Mouse (Mus musculus): ENCODE measurements around the gene Cbln3.

Gene Cbln3

GRCm38 (mm10) chr14:55845506-55846294 is 38.5 kb downstream of the Cbln3 start:
- DNase-seq (ENCODE audit: low read depth): no peak

- peak; percentile 35 for DNase-seq (ENCODE audit: low read depth)
These were observed 41.4 kb downstream of the Cbln3 start for GRCm38 (mm10) chr14:55842794-55843193.

DNA sequence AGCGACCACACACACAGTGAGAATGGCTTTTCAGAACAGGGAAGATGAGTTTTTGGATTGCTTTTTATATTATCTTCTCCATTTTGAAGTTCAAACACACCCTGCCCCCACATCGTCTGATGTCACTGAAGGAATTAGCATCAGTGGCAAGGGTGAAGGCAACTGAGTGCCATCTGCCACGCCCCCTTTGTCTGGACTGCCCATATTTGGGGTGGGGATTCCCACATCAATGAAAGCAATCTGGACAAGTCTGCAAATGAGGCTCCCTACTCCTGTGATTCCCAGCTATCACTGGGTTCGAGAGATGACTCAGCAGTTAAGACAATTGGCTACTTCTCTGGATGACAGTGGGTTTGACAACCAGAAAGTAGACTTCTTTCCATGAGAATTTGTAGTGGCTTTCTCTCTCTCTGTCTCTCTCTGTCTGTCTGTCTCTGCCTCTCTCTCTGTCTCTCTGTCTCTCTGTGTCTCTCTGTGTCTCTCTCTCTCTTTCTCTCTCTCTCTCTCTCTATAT is 43.3 kb downstream of the Cbln3 start:
- DNase-seq (ENCODE audit: low read depth): peak; percentile 36

GRCm38 (mm10) chr14:55838740-55839139 is 45.5 kb downstream of the Cbln3 start:
- DNase-seq (ENCODE audit: low read depth): peak; percentile 57

DNA sequence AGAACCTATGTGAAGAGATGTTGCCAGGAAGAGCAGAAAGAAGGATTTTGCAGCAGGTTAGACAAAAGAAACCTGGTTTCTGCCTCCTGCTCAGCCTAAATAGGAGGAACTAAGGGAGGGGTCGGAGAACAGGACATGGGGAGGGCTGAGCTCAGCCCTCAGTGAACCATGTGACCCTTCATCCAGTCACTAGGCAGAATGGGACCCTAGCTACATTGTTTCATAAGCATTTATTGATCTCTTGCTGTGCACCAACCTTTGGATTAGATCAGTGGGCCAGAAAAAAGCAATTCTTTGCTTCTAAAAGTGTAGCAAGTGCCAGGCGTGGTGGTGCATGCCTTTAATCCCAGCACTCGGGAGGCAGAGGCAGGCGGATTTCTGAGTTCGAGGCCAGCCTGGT is 45.9 kb downstream of the Cbln3 start:
- DNase-seq (ENCODE audit: low read depth): no peak

- no peak for DNase-seq (ENCODE audit: low read depth)
These were observed 49.2 kb downstream of the Cbln3 start for GRCm38 (mm10) chr14:55834808-55835533.

GRCm38 (mm10) chr14:55833126-55833525 is 51.1 kb downstream of the Cbln3 start:
- DNase-seq (ENCODE audit: low read depth): no peak

DNA sequence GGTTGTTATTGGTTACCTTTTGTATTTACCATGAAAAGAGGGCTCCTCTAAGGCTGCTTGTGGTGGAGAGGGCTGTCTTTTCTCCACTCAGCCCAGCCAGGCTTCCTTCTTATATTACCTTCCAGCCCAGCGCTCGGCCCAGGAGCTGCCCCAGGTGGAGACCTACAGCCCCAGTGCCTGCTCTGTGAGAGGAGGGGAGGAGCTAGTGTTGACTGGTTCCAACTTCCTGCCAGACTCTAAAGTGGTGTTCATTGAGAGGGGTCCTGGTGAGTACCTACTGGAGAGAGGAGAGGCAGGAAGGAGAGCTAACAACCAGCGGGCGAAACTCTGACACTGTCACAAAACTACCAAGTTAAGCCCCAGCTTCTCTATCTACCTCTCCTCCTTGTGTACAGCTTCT is 53.9 kb downstream of the Cbln3 start:
- DNase-seq (ENCODE audit: low read depth): no peak

DNA sequence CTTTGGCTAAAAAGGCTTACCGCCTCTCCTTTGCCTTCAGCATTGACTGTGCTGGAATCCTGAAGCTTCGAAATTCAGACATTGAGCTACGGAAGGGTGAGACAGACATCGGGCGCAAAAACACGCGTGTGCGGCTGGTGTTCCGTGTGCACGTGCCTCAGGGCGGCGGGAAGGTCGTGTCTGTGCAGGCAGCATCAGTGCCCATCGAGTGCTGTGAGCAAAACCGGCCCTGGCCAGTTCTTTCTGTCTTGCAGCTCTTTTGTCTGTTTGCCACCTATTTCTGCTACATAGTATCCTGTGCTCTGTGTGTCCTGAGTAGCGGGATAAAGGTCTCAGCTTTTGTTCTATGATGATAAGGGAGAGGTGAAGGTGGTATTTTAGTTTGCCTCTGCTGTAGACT is 54.3 kb downstream of the Cbln3 start:
- DNase-seq (ENCODE audit: low read depth): no peak

Measured in 416B (cell line).